Mouse (Mus musculus) embryonic facial prominence, embryonic 13.5 days (tissue): ENCODE data around the gene Flad1. TPM values are rescaled to one million over a fixed set of nuclear protein-coding genes. Genes with fewer than 3 reads are reported as not detected.

ENCODE experiments used
- ATAC-seq: fragments of 200-750 bp; cut with Nextera tagmentation; 2 replicates; pipeline ENCODE4 v1.8.0; 2017; ENCODE audit warnings: low read depth; ENCODE audit not compliant: insufficient number of reproducible peaks, insufficient read depth, low FRiP score, low TSS enrichment
- H3K27ac ChIP-seq: fragments of 300-500 bp; sonication (generic); 2 replicates; pipeline ENCODE4 v1.5.1; 2015; ENCODE audit warnings: moderate library complexity, mild to moderate bottlenecking, inconsistent platforms
- H3K27me3 ChIP-seq: fragments of 300-500 bp; sonication (generic); 2 replicates; pipeline ENCODE4 v1.6.1; 2015; ENCODE audit warnings: mild to moderate bottlenecking, inconsistent platforms
- H3K36me3 ChIP-seq: fragments of 300-500 bp; sonication (generic); 2 replicates; pipeline ENCODE4 v1.6.1; 2015; ENCODE audit warnings: mild to moderate bottlenecking, inconsistent platforms
- H3K4me1 ChIP-seq: fragments of 300-500 bp; sonication (generic); 2 replicates; pipeline ENCODE4 v1.6.1; 2015; ENCODE audit warnings: inconsistent platforms
- H3K4me2 ChIP-seq: fragments of 300-500 bp; sonication (generic); 2 replicates; pipeline ENCODE4 v1.6.1; 2015; ENCODE audit warnings: moderate library complexity, mild to moderate bottlenecking, inconsistent platforms
- H3K4me3 ChIP-seq: fragments of 300-500 bp; sonication (generic); 2 replicates; pipeline ENCODE4 v1.5.1; 2015; ENCODE audit warnings: mild to moderate bottlenecking, inconsistent platforms
- H3K9ac ChIP-seq: fragments of 300-500 bp; sonication (generic); 2 replicates; pipeline ENCODE4 v1.6.1; 2015; ENCODE audit warnings: mild to moderate bottlenecking, inconsistent platforms
- H3K9me3 ChIP-seq: fragments of 300-500 bp; sonication (generic); 2 replicates; pipeline ENCODE4 v1.6.1; 2016; ENCODE audit warnings: inconsistent platforms
- WGBS: fragments of 180-500 bp; shearing (Covaris S2); methylation state at CpG from one replicate; pipeline ENCODE4 v1.1.7; 2015; ENCODE audit warnings: mixed read lengths; 5-methylcytosine and 5-hydroxymethylcytosine counted together
- polyA plus RNA-seq: library from polyadenylated mRNA; unstranded; fragments of >200 nt; fragmentation: Nextera tagmentation; extraction: Ambion mirVana; gene quantifications from 2 replicates; pipeline ENCODE4 v1.2.1, GENCODE M21; 2015

The Flad1 gene
- polyA plus RNA-seq, 1 experiment from 2014 or later, result 29.4 TPM

- no peaks in the 10 kb centered on the region for H3K9me3 ChIP-seq
- WGBS, result 27% methylated on average over 2 of the region's 2 CpGs
- peak overlapping the region; percentile 89 for H3K4me2 ChIP-seq
- peak overlapping the region; percentile 86; the same call in 1 of the 2 replicates for H3K27ac ChIP-seq
- ATAC-seq, result no peak
- peak overlapping the region; percentile 52 for H3K4me3 ChIP-seq
- H3K4me1 ChIP-seq, result peaks cover 37% of the 10 kb centered on the region
- H3K9ac ChIP-seq, result peak overlapping the region; percentile 72
- H3K36me3 ChIP-seq, result peaks cover 26% of the 10 kb centered on the region
- H3K27me3 ChIP-seq, result no peaks in the 10 kb centered on the region
Measured at GRCm38 (mm10) chr3:89417131-89417530, 5.5 kb upstream of the Flad1 start.

DNA sequence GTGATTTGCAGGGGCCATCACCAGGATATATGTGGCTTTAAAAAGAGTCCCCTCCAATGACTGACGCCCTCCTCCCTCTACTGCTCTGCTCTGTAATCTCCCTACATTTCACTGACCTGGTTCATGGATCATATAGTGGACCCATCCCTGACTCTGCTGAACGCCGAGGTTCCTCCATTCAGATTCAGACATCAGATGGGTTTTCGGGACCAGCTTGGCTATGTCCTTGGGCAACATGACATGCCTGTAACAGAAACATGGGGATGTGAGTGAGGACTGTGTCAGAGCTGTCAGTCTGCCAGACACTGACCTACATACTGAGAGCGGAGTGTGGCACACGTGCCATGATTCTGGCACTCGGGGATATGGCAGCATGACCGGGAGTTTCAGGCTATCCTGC lies 4.5 kb upstream of the Flad1 start:
- Histone ChIP-seq H3K4me3 (no peak overlapping the region), H3K4me1 (peaks cover 28% of the 10 kb centered on the region), H3K27me3 (no peaks in the 10 kb centered on the region), H3K27ac (no peak overlapping the region), H3K36me3 (peaks cover 26% of the 10 kb centered on the region), H3K9me3 (no peaks in the 10 kb centered on the region), H3K4me2 (peak overlapping the region; percentile 89; the same call in 1 of the 2 replicates), H3K9ac (no peak overlapping the region)
- 96% methylated on average over 8 of the region's 8 CpGs for WGBS
- no peak for ATAC-seq

DNA sequence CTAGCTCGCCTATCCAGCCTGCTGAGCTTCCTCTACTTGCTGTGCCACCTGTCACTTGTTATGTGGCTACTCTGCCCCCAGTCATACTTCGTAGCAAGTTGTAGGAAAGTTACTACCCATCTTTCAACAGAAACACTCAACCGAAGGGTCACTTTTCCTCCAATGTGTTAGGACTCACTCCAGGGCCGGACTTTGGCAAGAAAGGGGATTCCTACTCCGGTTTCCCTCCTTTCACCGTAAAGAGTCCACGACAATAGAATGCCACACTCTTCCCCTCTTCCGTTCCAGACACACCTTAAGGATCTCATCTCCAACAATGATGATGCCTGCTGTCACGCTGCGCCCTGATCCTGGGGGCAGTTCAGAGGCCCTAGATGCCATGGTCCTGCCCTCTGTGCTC lies 806 bp downstream of the Flad1 start:
- H3K27ac ChIP-seq, result no peak overlapping the region
- H3K4me2 ChIP-seq, result peak overlapping the region; percentile 68
- WGBS, result 82% methylated on average over 10 of the region's 10 CpGs
- H3K27me3 ChIP-seq, result no peaks in the 10 kb centered on the region
- no peak for ATAC-seq
- H3K36me3 ChIP-seq, result peaks cover 39% of the 10 kb centered on the region
- H3K9me3 ChIP-seq, result no peaks in the 10 kb centered on the region
- H3K4me3 ChIP-seq, result peak overlapping the region; percentile 53
- H3K9ac ChIP-seq, result peak overlapping the region; percentile 69
- peaks cover 7% of the 10 kb centered on the region for H3K4me1 ChIP-seq

GRCm38 (mm10) chr3:89409701-89410100 lies 2.0 kb downstream of the Flad1 start:
- no peak overlapping the region for H3K4me3 ChIP-seq
- no peak overlapping the region for H3K4me2 ChIP-seq
- no peak overlapping the region for H3K27ac ChIP-seq
- peaks cover 37% of the 10 kb centered on the region for H3K36me3 ChIP-seq
- no peak for ATAC-seq
- no peaks in the 10 kb centered on the region for H3K9me3 ChIP-seq
- no peaks in the 10 kb centered on the region for H3K27me3 ChIP-seq
- peaks cover 7% of the 10 kb centered on the region for H3K4me1 ChIP-seq
- H3K9ac ChIP-seq, result no peak overlapping the region
- 93% methylated on average over 3 of the region's 3 CpGs for WGBS

GRCm38 (mm10) chr3:89408448-89408847 lies 3.2 kb downstream of the Flad1 start:
- no peak for ATAC-seq
- no peaks in the 10 kb centered on the region for H3K27me3 ChIP-seq
- H3K4me2 ChIP-seq, result no peak overlapping the region
- peaks cover 7% of the 10 kb centered on the region for H3K4me1 ChIP-seq
- no peak overlapping the region for H3K4me3 ChIP-seq
- H3K9ac ChIP-seq, result no peak overlapping the region
- 63% methylated on average over 16 of the region's 16 CpGs for WGBS
- no peaks in the 10 kb centered on the region for H3K9me3 ChIP-seq
- no peak overlapping the region for H3K27ac ChIP-seq
- H3K36me3 ChIP-seq, result peaks cover 37% of the 10 kb centered on the region

GRCm38 (mm10) chr3:89406887-89407286 lies 4.8 kb downstream of the Flad1 start:
- Histone ChIP-seq H3K4me1 (peaks cover 7% of the 10 kb centered on the region), H3K4me3 (no peak overlapping the region), H3K4me2 (no peak overlapping the region), H3K9ac (no peak overlapping the region), H3K9me3 (no peaks in the 10 kb centered on the region), H3K27me3 (no peaks in the 10 kb centered on the region), H3K27ac (no peak overlapping the region), H3K36me3 (peaks cover 53% of the 10 kb centered on the region)
- WGBS, result 94% methylated on average over 6 of the region's 6 CpGs
- ATAC-seq, result no peak

DNA sequence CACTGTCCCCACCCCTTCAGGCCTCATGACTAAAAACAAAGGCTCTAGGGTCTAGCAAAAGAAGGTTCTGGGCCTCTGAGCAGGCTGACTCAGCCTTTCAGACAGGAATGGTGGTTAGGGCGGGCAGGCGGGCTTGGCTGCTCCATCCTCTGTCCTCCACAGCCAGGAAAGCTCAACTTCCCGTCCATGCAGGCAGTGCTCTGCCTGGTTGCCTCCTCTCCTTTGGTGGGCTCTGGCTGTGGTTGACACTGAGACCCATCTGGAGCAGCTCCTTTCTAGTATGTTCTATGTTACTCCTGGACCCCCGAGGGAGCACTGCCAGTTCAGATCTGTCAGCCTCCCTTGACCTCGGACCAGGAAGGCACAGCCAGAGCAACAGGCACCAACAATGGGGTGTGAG lies 9.0 kb downstream of the Flad1 start, which contains the start of gene Lenep:
TSS of gene Lenep (minus strand) at position 101 of the 400 bp plus-strand sequence.
- Histone ChIP-seq H3K4me3 (no peak within 1 kb of the TSS), H3K9me3 (no peaks in the 10 kb centered on the region), H3K27ac (no peak within 1 kb of the TSS), H3K27me3 (no peaks in the 10 kb centered on the region), H3K36me3 (peaks cover 52% of the 10 kb centered on the region), H3K4me1 (no peaks in the 10 kb centered on the region), H3K4me2 (no peak within 1 kb of the TSS), H3K9ac (no peak within 1 kb of the TSS)
- no peak for ATAC-seq
- WGBS, result 83% methylated on average over 5 of the region's 5 CpGs

- Histone ChIP-seq H3K4me1 (peaks cover 6% of the 10 kb centered on the region), H3K9me3 (no peaks in the 10 kb centered on the region), H3K36me3 (peaks cover 44% of the 10 kb centered on the region), H3K9ac (no peak overlapping the region), H3K27me3 (no peaks in the 10 kb centered on the region), H3K27ac (no peak overlapping the region), H3K4me3 (no peak overlapping the region), H3K4me2 (no peak overlapping the region)
- 90% methylated on average over 7 of the region's 7 CpGs for WGBS
- no peak for ATAC-seq
Measured at GRCm38 (mm10) chr3:89401329-89401728, 10.3 kb downstream of the Flad1 start.

DNA sequence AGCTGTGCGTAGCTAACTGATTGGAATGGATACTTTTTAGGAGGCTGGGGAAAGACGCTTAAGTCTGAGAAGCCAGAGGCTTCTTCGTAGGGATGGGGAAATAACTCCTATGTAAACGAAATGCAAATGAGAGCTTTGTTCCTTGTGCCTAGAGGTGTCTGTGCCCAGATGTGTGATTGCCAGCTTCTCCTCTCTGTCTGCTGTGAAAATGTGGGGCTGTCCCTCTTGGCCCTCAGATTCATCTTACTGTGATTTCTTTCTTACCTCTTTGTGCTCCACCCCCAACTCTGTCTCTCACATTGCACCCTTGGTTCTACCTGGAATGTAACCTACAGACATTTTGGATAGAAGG lies 15.0 kb downstream of the Flad1 start:
- Histone ChIP-seq H3K4me1 (peaks cover 42% of the 10 kb centered on the region), H3K9ac (peak overlapping the region; percentile 70), H3K27me3 (peaks cover 15% of the 10 kb centered on the region), H3K4me3 (peak overlapping the region; percentile 56), H3K36me3 (peaks cover 5% of the 10 kb centered on the region), H3K9me3 (no peaks in the 10 kb centered on the region), H3K4me2 (peak overlapping the region; percentile 94), H3K27ac (peak overlapping the region; percentile 60)
- ATAC-seq, result no peak
- 1% methylated on average over 4 of the region's 4 CpGs for WGBS

DNA sequence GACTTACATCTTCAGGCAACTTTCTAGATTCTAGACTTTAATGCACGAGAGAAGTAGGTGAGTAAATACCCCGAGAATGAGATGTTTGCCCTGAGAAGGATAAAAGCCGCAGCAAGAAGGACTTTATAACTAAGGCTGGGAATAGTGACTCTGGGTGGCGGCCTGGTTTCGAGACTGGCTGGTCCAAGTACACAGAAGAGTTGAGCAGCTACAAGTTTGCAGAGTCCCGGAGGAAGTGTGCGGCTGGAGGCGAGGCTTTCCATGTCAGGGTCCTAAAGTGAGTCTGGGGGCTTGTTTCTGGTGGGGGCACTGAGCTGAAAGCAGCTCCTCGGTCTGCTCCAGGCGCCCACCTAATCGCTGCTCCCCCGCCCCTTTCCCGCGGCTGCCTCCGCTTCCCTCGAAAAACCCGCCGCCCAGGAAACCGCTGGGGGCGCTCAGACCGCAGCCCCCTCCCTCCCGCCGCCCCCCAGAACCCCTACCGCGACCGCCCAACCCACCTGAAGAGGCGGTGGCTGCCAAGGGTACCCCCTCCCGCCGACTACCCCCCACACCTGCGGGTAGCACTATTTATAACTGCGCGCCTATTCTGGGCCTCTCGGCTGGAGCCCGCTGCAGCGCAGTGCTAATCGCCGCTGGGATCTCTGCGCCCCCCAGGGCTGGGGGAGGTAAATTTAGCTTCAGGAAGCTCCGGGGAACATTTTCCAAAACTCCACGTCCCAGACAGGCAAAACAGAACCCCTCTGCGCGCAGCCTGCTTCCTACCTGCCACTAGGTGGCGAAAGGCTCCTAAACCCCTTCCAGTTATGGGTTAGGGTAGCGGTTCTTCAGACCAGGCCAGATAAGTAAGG lies 15.6 kb downstream of the Flad1 start:
- Histone ChIP-seq H3K36me3 (no peaks in the 10 kb centered on the region; the same call in 1 of the 2 replicates), H3K4me3 (peak overlapping the region; percentile 56), H3K9me3 (no peaks in the 10 kb centered on the region), H3K27me3 (peaks cover 21% of the 10 kb centered on the region), H3K4me1 (peaks cover 48% of the 10 kb centered on the region), H3K4me2 (peak overlapping the region; percentile 94), H3K27ac (peak overlapping the region; percentile 89), H3K9ac (peak overlapping the region; percentile 70)
- peak; percentile 34; the same call in 1 of the 2 replicates for ATAC-seq
- WGBS, result under 1% methylated on average over 44 of the region's 44 CpGs

DNA sequence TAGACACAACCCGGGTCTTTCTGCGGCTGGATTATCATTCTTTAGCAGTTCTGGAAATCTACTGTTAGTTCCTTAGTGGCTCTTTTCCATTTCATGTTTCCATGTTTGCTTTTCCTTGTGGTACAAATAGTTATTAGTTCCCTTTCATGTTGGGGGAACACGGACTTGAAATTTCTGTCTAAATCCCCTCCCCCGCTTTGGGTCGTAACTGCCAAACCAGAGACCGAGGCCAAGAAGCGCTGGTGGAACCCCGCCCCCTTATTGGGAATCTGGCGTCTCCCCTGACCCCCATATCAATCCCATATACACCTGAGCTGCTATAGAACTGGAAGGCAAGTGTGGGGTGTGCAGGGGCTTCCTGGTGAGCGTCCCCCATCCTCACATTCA lies 16.3 kb downstream of the Flad1 start:
- Histone ChIP-seq H3K9me3 (no peaks in the 10 kb centered on the region), H3K27ac (peak overlapping the region; percentile 89), H3K36me3 (no peaks in the 10 kb centered on the region), H3K4me3 (peak overlapping the region; percentile 56), H3K27me3 (peaks cover 27% of the 10 kb centered on the region), H3K4me2 (peak overlapping the region; percentile 94), H3K4me1 (peaks cover 54% of the 10 kb centered on the region), H3K9ac (peak overlapping the region; percentile 70)
- 1% methylated on average over 10 of the region's 10 CpGs for WGBS
- no peak for ATAC-seq

DNA sequence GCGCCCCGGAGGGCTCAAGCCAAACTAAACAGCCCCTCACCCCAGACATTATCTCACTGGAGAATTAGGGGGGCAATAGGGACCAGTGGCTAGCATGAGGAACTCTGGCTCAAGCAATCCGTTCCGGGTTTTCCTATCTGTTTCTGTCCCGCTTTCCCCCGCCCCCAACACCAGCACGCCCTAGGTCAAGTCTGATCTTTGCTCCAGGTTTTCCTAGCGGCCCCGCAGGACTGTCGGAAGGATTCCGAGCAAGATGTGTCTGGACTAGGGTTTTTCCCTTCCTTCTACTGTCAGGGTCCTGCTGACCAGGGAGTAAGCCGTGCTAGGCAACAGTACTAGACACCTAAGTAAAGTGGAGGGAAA lies 16.8 kb downstream of the Flad1 start:
- H3K4me1 ChIP-seq, result peaks cover 57% of the 10 kb centered on the region
- H3K4me3 ChIP-seq, result peak overlapping the region; percentile 56
- H3K27me3 ChIP-seq, result peaks cover 29% of the 10 kb centered on the region
- peak overlapping the region; percentile 94 for H3K4me2 ChIP-seq
- peak overlapping the region; percentile 89 for H3K27ac ChIP-seq
- no peaks in the 10 kb centered on the region for H3K36me3 ChIP-seq
- peak overlapping the region; percentile 69 for H3K9ac ChIP-seq
- no peaks in the 10 kb centered on the region for H3K9me3 ChIP-seq
- WGBS, result 0% methylated on average over 12 of the region's 12 CpGs
- no peak for ATAC-seq
